Mouse (Mus musculus) spleen, adult 2 months (tissue): ENCODE results near the gene Lurap1l. TPM values are rescaled to one million over a fixed set of nuclear protein-coding genes. Genes with fewer than 3 reads are reported as not detected.

Experiments
- DNase-seq, 2 experiments: peaks; one replicate each; pipeline versions ENCODE4 v3.0.0 to v3.0.0-alpha.2; 2012 to 2021; ENCODE audit warnings: low spot score in 2 of 2, low read depth in 1 of 2
- H3K27ac ChIP-seq: fragments of 200-500 bp; 2 replicates; pipeline ENCODE4 v1.5.1; 2012; ENCODE audit warnings: low read length, inconsistent platforms; ENCODE audit not compliant: insufficient read depth
- H3K27me3 ChIP-seq: fragments of 200-500 bp; 2 replicates; pipeline ENCODE4 v1.6.1; 2012; ENCODE audit warnings: mild to moderate bottlenecking, moderate library complexity, low read length, inconsistent platforms; ENCODE audit not compliant: control insufficient read depth, insufficient read depth
- H3K36me3 ChIP-seq: fragments of 200-500 bp; 2 replicates; pipeline ENCODE4 v1.6.1; 2012; ENCODE audit warnings: mild to moderate bottlenecking, low read length, inconsistent platforms; ENCODE audit not compliant: control insufficient read depth, insufficient read depth
- H3K4me1 ChIP-seq: fragments of 200-500 bp; 2 replicates; pipeline ENCODE4 v1.6.1; 2011; ENCODE audit warnings: inconsistent platforms; ENCODE audit not compliant: control insufficient read depth, insufficient read depth, insufficient read length
- H3K4me3 ChIP-seq: fragments of 200-500 bp; 2 replicates; pipeline ENCODE4 v1.5.1; 2011; ENCODE audit warnings: mild to moderate bottlenecking, inconsistent platforms; ENCODE audit not compliant: insufficient read depth, insufficient read length; ENCODE audit errors: extremely low read depth
- CTCF ChIP-seq: fragments of 200-500 bp; IDR thresholded peaks from 2 replicates; pipeline ENCODE4 v1.5.1; 2011; ENCODE audit warnings: mild to moderate bottlenecking, inconsistent platforms; ENCODE audit not compliant: insufficient read depth, insufficient read length, insufficient replicate concordance; ENCODE audit errors: extremely low read depth
- POLR2A ChIP-seq: fragments of 200-500 bp; IDR thresholded peaks from 2 replicates; pipeline ENCODE4 v1.6.1; 2011; ENCODE audit warnings: low read depth, low read length, inconsistent platforms
- WGBS: fragments of 180-500 bp; shearing (Covaris S2); methylation state at CpG from one replicate; pipeline ENCODE4 v1.1.7; 2018; 5-methylcytosine and 5-hydroxymethylcytosine counted together
- polyA plus RNA-seq: library from polyadenylated mRNA; depleted of rRNA; stranded (reverse); fragments of >200 nt; gene quantifications from 2 replicates; pipeline ENCODE4 v1.2.3, GENCODE M21; 2012

Lurap1l gene
- polyA plus RNA-seq, 1 experiment: 2.7 TPM

GRCm38 (mm10) chr4:80917812-80918211 lies 7.4 kb downstream of the Lurap1l start:
- no peaks in the 10 kb centered on the region for H3K4me1 ChIP-seq
- 73% methylated on average over 3 of the region's 3 CpGs for WGBS
- H3K27me3 ChIP-seq: no peaks in the 10 kb centered on the region
- no peak for DNase-seq
- TF ChIP-seq POLR2A (no peak), CTCF (no peak)
- H3K27ac ChIP-seq: no peak overlapping the region
- H3K36me3 ChIP-seq: no peaks in the 10 kb centered on the region
- H3K4me3 ChIP-seq: no peak overlapping the region

- H3K27me3 ChIP-seq: no peaks in the 10 kb centered on the region
- 79% methylated on average over 3 of the region's 3 CpGs for WGBS
- H3K27ac ChIP-seq: no peak overlapping the region
- H3K36me3 ChIP-seq: no peaks in the 10 kb centered on the region
- H3K4me3 ChIP-seq: no peak overlapping the region
- no peaks in the 10 kb centered on the region for H3K4me1 ChIP-seq
- no peak for TF ChIP-seq POLR2A
- TF ChIP-seq CTCF: no peak
- DNase-seq: no peak
Measured at GRCm38 (mm10) chr4:80918526-80919129, 8.2 kb downstream of the Lurap1l start.

GRCm38 (mm10) chr4:80919217-80919867 lies 8.9 kb downstream of the Lurap1l start:
- TF ChIP-seq CTCF (no peak), POLR2A (no peak)
- Histone ChIP-seq H3K36me3 (no peaks in the 10 kb centered on the region), H3K4me3 (no peak overlapping the region), H3K27ac (no peak overlapping the region), H3K4me1 (no peaks in the 10 kb centered on the region), H3K27me3 (no peaks in the 10 kb centered on the region)
- no peak for DNase-seq
- 73% methylated on average over 1 of the region's 1 CpGs for WGBS

GRCm38 (mm10) chr4:80921646-80922489 lies 11.4 kb downstream of the Lurap1l start:
- H3K27ac ChIP-seq: no peak overlapping the region

GRCm38 (mm10) chr4:80922654-80923053 lies 12.2 kb downstream of the Lurap1l start:
- Histone ChIP-seq H3K27me3 (no peaks in the 10 kb centered on the region), H3K36me3 (no peaks in the 10 kb centered on the region), H3K27ac (no peak overlapping the region), H3K4me3 (no peak overlapping the region), H3K4me1 (no peaks in the 10 kb centered on the region)
- WGBS: 89% methylated on average over 2 of the region's 2 CpGs
- no peak for DNase-seq
- TF ChIP-seq CTCF: no peak
- no peak for TF ChIP-seq POLR2A

More at GRCm38 (mm10) chr4:80921646-80922489, 11.4 kb downstream of the Lurap1l start:
- DNase-seq: no peak
- TF ChIP-seq POLR2A (no peak), CTCF (no peak)
- no peaks in the 10 kb centered on the region for H3K4me1 ChIP-seq
- WGBS: 82% methylated on average over 4 of the region's 4 CpGs
- no peaks in the 10 kb centered on the region for H3K36me3 ChIP-seq
- no peaks in the 10 kb centered on the region for H3K27me3 ChIP-seq
- H3K4me3 ChIP-seq: no peak overlapping the region

GRCm38 (mm10) chr4:80924815-80925214 lies 14.4 kb downstream of the Lurap1l start:
- H3K27ac ChIP-seq: no peak overlapping the region
- H3K4me1 ChIP-seq: no peaks in the 10 kb centered on the region
- H3K36me3 ChIP-seq: no peaks in the 10 kb centered on the region
- no peak for TF ChIP-seq POLR2A
- TF ChIP-seq CTCF: no peak
- H3K4me3 ChIP-seq: no peak overlapping the region
- H3K27me3 ChIP-seq: no peaks in the 10 kb centered on the region
- WGBS: 65% methylated on average over 4 of the region's 4 CpGs
- no peak for DNase-seq
